Mouse (Mus musculus) v-Abl transformed pro-B cells (cell line): ENCODE measurements around the gene Scfd2.

Source experiments
- in situ Hi-C, 2 experiments: fragments of 400-800 bp; cut with MboI; formaldehyde crosslinking; loops; one replicate each; pipeline ENCODE4 v1.15.1; 2025; ENCODE audit not compliant: unreplicated experiment in 2 of 2

The Scfd2 gene

DNA sequence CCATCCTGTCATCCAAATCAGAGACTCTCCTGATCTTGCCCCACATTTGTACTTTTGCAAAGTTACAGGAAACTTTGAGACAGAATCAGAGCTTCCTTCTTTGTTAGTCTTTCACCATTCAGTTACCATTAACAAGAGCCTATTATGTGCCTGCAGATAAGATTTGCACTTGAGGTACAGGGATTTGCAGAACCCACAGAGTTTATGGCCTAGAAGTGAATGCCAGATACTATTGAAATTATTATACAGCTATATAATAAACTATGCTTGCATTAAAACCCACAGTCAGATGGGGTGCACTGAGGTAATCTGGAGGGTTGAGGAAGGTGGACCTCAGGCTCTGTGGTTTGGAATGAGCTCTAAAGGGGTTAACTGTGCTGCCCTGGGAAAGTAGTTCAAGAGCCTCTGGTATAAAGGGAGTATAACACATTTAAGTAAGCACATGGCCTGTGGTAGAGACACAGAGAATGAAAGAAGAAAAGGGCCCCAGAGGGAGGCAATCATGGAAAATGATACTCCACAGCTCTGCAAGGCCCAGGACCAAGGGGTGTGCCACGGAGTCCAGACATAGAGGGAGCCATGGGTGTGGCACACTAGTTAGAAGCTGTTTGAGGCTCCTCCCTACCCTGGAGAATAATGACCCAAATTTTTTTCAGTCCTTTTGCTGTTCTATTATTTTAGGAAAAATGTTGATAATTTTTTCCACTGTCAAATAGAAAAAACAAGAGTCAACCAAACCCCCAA, 144.2 kb downstream of the Scfd2 start:
- in situ Hi-C loops = no loop called here

DNA sequence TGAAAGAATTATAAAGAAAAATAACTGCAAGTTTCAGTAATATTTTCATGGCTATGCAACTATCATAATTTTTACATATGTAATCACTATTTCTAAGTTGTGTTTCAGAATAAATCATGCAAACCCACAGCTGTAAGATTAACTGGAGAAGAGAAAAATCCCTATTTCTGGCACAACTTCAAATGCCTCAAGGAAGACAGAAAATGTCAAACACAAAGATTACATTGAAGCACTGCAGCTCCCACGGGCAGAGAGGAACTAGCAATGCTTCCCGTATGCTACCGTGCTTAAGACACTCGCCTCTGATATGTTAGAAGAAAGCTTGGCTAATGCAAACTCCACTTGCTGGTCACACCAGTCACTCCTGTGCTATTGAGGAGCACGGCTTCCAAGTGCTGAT, 151.5 kb downstream of the Scfd2 start:
- in situ Hi-C loops = no loop called here

DNA sequence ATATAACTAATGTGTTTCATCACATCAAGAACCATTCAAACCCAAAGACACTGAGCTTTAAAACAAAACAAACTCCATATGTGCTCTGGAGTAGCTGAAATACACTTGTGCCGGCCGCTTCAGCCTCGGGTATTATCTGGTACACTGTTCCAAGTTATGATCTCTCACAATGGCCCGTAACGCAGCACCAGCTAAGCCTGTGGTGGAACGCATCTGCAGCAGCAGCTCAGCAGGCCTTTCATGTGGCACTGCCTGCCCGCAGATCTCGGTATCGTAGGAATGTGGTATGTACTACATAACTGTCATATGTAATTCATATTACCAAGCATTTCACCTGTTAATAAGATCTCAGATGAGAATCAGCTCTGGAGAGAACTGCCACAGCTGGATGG, 164.9 kb downstream of the Scfd2 start:
- in situ Hi-C loops = no loop called here

DNA sequence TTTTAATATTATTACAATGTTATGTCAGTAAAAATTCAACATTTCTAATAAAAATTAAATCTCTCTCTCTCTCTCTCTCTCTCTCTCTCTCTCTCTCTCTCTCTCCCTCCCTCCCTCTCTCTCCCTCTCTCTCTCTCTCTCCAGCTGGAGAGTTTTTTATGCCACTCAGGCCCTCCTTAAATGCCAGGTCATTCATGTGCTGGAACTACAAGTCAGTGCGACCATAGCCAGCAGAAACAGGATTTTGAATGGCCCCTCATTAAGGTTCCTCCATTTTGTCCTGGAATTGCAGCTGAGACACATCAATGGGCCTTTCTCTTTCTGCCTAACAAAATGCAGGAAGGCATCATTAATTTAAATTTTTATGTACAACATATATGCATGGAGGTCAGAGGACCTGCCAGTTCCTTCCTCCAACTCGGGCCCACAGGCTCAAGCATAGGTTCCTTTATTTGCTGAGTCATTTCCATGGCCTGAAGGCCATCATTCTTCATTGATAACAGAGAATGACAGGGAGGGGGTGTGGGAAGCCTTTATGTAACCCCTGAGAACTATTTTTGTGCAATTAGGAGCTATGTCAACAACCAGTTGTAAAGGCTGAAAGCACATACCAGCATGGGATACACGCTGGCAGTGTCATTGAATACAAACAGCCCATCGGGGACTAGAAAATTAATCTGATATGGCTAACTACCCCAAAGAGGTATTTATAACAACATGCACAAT, 165.4 kb downstream of the Scfd2 start:
- in situ Hi-C loops = no loop called here

DNA sequence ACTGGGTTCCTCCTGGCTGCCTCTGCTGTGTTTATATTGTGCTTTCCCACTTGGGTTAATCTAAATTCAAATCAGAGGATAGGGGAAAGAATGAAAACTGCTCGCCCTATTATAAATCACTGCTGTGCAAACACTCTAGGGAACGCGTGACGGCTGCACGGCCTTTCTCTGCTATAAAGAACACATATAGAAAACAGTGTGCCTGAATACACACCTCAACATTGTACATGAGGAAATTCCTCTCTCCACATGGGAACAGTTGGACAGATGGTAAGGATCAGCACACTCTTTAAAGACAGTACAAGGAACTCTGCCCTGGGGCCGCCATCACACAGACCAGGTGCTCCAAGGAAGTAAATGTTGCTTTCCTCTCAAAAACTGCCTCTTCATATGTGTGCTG, 166.2 kb downstream of the Scfd2 start:
- in situ Hi-C loops = no loop called here

DNA sequence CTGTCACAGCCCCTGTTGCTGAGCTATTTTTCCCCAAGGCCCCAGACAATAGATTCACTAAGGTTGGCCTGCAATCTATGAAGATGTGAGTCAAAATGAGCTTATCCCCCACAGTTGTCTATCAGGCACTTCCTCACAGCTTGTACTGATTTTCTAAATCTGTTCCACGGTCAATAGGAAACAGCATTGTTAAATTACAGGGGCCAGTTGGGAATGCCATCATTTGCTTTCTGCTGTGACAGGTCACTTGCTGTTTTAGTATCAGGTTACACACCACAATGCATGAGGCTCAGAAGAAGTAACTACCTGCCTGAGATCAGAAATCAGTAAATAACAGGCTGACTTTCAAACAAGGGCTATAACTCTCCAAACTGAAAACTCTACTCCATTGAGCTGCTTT, 168.3 kb downstream of the Scfd2 start:
- in situ Hi-C loops = no loop called here

DNA sequence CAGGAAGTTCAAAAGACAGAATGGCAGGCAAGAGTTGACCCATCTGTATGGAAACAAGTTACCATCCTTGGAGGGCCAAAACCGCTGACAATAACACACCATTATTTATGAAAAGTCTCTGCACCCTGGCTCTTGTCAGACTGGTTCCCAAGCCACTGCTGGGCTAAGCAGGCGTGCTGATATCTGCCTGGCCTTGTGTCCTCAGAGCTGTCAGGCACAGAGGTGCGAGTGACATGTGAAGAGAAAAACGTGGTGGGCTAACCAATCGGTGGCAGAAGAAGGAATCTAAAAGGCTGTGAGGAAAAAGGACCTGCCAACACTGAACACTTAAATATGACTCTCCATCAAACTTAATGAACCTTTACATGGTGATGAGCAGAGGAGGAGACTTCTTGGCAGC, 170.0 kb downstream of the Scfd2 start:
- in situ Hi-C loops = no loop called here

DNA sequence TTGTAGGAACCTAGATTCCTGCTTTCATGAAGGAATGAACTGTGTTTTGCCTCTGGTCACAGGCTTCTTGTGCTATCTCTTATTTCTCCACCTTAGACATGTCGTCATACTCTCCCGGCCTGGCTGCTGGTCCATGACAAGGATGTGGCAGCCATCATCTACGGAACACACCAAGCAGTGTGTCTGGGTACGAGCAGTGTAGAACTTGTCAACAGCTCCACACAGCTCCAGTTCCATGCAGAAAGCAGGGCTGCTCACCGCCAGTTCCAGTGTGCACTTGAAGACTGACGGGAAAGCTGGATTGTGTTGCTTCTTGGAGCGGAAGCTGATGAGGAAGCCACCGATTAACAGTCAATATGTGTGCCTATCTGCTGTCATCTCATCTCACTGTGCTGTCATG, 173.5 kb downstream of the Scfd2 start:
- in situ Hi-C loops = no loop called here

DNA sequence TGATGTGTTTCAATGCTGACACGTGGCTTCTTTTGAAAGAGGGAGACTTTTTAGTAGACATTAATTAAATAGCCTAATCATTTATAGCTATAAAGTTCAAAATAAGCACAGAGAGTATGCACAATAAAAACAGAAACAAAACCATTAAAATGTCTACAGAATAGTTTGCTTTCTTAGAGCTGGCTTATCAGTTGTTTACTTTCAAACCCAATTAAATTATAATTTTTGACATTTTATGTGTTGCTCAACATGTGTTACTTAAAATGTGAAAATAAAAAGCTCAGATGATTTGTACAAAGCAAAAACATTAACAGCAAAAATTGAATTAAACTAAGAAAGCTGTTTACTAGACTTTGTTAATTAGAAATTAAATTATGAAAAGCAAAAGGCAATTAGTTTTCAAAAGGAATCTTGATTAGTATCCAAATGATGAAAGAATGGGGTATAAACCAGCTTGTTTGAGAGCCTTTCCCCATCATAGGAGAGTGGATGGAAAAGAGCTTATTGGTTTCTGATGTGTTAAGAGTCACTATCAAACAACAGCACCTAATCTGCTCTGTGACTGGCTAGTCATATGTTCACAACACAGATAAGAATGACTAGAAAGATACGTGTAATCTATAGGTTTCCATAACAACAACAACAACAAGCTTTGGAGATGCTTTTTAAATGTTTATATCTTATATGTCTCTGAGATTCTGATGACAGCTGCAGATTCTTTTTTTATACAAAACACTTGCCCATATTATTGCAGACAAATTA, 176.0 kb downstream of the Scfd2 start:
- in situ Hi-C loops = no loop called here

DNA sequence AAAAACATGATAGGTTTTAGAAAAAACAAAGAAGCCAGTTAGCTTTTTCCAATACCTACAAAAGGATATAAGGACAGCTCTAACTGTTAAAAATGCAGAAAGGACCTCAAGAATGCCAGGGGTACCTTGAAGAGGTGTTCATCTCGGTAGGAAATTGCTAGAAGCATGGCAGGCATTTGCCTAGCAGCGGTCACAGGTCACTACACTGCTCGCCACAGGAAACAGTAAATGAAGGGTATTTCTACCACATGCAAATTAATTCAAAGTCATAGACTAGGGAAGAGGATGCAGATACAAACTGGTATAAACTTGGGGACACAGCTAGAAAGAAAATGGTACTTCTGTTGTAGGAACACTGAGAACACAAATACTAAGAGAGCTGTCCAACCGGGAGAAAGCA, 180.7 kb downstream of the Scfd2 start:
- in situ Hi-C loops = no loop called here

DNA sequence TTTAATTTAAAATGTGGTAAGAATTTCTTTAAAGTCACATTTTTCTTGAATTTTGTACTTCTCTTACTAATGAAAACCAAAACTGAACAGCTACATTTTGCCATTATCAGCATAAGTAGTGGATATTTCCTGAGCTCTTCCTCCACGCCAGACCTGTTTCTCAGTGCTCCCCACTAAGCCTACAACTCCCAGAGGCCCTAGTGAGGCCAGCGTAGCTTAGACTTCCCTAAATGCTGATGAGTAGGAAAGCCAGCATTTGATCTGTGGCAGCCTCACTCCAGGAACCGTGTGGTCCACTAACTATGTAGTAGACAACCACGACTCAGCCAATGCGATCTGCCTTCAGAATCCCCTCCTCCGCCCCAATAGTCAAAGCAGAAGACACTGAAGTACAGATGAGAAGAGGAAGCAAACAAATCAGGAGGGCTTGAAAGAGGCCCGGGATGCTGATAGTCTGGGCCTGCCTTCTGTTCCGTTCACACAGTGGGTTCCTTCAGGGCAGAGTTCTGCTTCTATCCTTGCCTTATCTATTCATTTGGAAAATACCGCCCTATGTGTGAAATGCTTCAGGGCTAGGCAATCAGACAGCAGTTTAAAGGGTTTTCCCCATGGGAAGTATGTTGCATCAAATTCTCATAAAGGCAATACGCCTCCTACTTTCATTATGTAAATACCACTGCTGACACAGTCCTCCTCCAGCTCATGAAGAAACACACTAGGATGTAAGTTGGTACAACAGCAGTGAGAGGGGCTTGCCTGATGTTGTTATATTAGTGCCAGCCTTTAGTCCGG, 183.3 kb downstream of the Scfd2 start:
- in situ Hi-C loops = no loop called here

DNA sequence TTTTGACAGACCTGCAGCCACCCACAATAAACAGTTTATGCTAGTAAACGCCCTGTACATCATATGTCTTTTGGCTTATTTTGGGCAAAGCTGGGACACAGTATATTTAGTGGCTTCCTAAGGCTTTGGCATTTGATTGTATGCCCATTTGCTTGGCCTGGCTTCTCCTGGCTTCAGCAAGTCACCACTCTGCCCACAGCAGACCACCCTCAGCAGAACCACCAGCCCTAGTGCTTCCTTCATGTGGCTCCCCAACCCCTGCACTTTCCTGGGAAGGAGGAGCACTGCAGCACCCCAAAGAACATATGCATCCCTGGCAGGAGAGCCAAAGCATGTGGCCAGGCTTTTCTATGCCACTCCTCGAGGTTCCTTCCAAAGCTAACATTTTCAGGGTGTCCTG, 188.5 kb downstream of the Scfd2 start:
- in situ Hi-C loops = no loop called here

DNA sequence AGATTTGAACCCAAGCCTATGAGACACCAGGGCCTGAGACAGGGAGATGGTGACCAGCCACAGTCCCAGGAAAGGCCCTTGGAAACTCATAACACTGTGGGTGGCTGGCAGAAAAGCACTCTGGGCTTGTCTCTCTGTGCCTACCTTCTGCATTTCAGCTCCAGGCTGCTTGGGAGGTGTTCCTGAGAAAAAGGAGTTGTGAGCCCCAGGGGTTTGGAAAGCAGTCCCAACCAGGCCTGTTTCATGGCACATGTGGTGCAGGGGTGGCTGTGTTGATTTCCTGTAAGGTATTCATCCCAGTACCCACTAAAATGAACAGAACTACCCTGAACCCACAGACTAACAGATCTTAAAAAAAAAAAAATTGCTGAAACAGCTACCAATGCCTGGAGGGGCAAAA, 189.0 kb downstream of the Scfd2 start:
- in situ Hi-C loops = no loop called here

DNA sequence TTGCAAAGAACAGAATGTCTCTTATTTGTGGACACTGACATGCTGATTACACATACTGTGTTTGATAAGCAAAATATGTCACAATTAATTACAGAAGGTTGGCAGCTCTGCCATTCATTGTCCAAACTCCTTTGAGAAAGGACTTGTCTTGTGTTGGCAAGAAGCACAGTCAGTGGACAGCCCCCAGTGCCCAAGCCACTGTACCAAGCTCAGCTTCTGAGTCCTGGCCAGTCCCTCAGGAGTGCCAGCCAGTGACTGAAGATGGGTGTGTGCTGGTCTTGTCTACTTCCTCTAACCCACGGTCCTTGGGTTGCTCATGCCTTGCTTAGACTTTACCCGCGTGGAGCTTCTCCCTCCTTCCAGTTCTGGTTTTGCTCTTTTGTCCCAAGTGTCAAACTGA, 194.1 kb downstream of the Scfd2 start:
- in situ Hi-C loops = no loop called here

DNA sequence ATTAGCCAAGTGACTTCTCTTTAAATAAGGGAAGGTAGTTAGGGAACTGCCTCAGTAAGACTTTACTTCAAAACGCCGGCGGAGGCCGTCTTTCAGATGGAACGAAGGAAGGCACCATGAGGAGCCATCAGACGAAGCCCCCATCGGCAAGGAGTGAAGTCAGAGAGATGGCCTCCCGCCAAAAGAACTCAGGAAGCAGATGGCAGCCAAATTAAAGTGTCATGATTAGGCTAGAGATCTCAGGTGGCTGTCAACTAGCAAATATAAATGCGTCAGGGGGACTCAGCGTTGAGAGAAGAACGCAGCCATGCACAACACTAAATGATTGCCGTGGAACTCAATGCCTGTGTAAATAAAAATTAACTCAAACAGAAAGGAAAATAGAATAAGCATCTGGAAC, 194.8 kb downstream of the Scfd2 start:
- in situ Hi-C loops = no loop called here

DNA sequence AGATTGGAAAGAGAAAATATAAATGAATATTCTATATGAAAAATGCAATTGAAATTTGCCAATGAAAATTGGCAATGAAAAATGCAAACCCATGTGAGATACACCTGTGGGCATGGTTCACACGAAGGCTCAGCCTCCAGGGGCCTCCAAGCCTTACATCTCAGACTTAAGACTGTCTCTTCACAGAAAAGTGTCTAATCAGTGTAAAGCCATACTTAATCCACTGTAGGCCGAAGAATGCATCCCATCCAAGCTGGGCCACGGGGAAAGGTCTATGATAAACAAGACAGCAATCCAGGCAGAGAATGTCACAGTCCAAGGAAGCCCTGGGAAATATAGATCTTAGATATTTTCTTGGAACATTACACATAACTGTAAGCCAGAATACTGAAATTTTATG, 198.3 kb downstream of the Scfd2 start:
- in situ Hi-C loops = no loop called here

DNA sequence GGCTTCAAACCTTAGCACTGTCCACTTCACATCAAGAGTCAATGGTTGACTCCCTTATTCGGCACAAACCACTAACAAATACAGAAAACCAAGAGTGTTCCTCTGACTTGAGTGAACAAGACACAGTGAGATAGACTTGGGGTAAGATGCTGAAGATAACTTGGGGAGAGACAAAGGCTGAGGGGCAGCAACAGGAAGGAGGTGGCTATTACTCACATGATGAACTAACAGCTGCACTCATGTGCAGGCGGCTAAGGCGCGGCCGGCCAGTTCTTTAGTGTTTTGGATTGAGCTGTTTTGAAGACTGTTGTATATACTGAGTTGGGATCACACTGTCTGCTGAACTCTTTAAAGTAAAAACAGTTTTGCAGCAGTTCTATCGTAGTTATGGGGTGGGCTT, 205.3 kb downstream of the Scfd2 start:
- in situ Hi-C loops = no loop called here

DNA sequence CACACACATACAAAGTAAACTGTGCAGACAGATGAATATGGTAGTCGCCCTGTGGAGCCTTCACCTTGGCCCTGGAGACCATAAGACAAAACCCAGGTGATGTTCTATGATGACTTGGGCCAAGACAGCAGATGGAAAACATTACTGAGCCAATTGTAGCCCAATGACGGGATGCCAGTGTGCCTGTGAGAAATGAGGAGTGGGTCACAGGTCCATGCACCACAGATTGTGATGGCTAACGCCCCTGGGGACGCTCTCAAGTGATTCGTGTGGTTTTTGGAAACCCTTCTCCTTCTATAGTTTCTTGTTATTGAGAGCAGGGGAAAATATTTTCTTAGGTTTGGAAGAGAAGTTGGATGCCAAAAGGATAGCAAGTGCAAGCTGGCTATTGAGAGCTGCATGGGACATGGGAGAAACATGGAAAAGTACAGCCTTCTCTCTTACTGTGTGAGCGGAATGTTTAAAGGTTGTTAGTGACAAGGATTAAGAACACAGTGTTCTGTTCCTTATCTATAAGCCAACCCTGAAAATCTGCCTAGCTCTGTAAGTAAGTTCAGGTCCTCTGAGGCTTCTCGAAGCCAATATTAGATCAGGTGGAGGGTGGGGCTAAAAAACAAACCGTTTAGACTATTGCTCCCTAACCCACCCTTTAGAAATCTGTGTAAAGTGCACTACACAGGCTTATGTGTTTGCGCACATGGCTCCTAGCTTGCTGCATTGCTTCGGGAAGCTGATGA, 210.4 kb downstream of the Scfd2 start:
- in situ Hi-C loops = loop anchor here in 1 of 2 experiments (25.0 kb wide), 1 partner anchor 616 kb away; no protein-coding TSS in a partner anchor

DNA sequence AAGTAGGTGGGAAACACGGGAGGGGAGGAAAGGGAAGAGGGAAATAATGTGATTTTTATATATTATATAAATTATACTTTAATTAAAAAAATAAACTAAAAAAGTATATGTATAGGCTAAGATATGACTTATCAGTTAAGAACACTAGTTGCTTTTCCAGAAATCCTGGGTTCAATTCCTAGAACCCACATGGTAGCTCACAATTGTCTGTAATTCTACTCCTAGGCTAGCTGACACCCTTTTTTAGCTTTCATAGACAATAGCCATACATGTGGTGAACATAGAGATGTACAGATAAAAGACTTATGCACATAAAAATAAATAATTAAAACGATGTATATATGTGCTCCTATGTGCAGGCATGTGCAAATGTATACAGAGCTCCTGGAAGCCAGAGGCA, 212.0 kb downstream of the Scfd2 start:
- in situ Hi-C loops = loop anchor here in 1 of 2 experiments (10.0 to 25.0 kb wide), 2 partner anchors 618 to 1535 kb away; no protein-coding TSS in a partner anchor

DNA sequence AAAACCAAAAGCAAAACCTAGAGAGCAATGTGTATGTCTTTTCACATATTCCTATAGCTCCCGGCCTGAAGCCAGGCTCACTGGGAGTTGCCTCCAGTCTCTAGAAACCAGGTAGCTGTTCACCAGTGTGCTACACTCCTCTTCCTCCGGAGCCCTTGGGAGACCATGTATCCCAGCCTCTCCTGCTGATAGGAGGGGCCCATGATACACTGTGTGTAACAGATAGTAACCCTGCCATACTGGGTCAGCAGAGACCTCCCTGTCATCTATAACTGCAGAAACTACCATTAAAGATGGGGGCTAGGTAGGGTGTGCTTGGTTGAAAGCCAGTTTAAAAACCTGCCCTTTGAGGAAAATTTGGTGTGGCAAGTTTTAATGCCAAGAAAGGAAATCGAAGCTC, 214.4 kb downstream of the Scfd2 start:
- in situ Hi-C loops = loop anchor here in 1 of 2 experiments (10.0 to 25.0 kb wide), 2 partner anchors 620 to 1538 kb away; no protein-coding TSS in a partner anchor
